Mouse (Mus musculus) layer of hippocampus, adult 8-10 months (tissue): ENCODE data around the gene Bag3. TPM values are rescaled to one million over a fixed set of nuclear protein-coding genes. Genes with fewer than 3 reads are reported as not detected.

Experiments used
- microRNA-seq, 2 experiments: library from miRNA; unstranded; fragments of <30 nt; microRNA quantifications; one replicate each; pipeline ENCODE4 v1.2.0; 2022
- total RNA-seq, 4 experiments: library from RNA; stranded (reverse); gene quantifications; 2 replicates each; pipeline ENCODE4 v1.2.4; 2022

Bag3 gene
- total RNA-seq, 4 experiments from 2014 or later: 13.5 to 16.4 (median 14.9) TPM

Small RNAs within 50 kb of the gene (microRNA-seq; reads per million reads assigned to microRNA genes)
- gene Gm24365: 0 reads per million in 2 experiments

Other genes with a start within 250 kb of the Bag3 start
- 10 to 100 TPM; 25.1 to 31.9 (median 28.0) TPM for gene BC017158, start 225.4 kb upstream of the Bag3 start, total RNA-seq
- 10 to 100 TPM; 41.3 to 80.9 (median 59.9) TPM for gene Rgs10, start 104.9 kb upstream of the Bag3 start, total RNA-seq
- gene Tial1, start 61.9 kb upstream of the Bag3 start, total RNA-seq: 100 to 1,000 TPM; 107 to 155 (median 123) TPM
- 100 to 1,000 TPM; 103 to 122 (median 117) TPM for gene Inpp5f, start 87.7 kb downstream of the Bag3 start, total RNA-seq
- gene Mcmbp, start 216.9 kb downstream of the Bag3 start, total RNA-seq: 10 to 100 TPM; 26.3 to 31.6 (median 29.0) TPM
- 10 to 100 TPM; 44.5 to 65.8 (median 54.9) TPM for gene Sec23ip, start 221.3 kb downstream of the Bag3 start, total RNA-seq